Mouse (Mus musculus) olfactory bulb, adult 2 months (tissue): ENCODE data around the gene Sned1.

Source experiments
- CTCF ChIP-seq: fragments of 200-500 bp; IDR thresholded peaks from 2 replicates; pipeline ENCODE4 v1.5.1; 2012; ENCODE audit warnings: low read depth, mild to moderate bottlenecking, low read length, moderate library complexity; ENCODE audit not compliant: insufficient read depth
- POLR2A ChIP-seq: fragments of 200-500 bp; IDR thresholded peaks from 2 replicates; pipeline ENCODE4 v1.6.1; 2012; ENCODE audit warnings: mild to moderate bottlenecking, low read depth, low read length, moderate library complexity; ENCODE audit not compliant: insufficient read depth

- TF ChIP-seq CTCF = no peak
- no peak for TF ChIP-seq POLR2A
These were observed 10.4 kb upstream of the Sned1 start for GRCm38 (mm10) chr1:93225226-93225625.
